Mouse (Mus musculus) cerebellum, adult 11 months (tissue): Measurements from ENCODE around the gene Selenos.

ENCODE experiments used
- DNase-seq: peaks from one replicate; pipeline ENCODE4 v3.0.0; 2022

The Selenos gene

GRCm38 (mm10) chr7:66120702-66121396, 41.4 kb downstream of the Selenos start:
- DNase-seq: no peak

GRCm38 (mm10) chr7:66124551-66124968, 45.1 kb downstream of the Selenos start:
- DNase-seq: no peak

GRCm38 (mm10) chr7:66125368-66125767, 45.9 kb downstream of the Selenos start:
- no peak for DNase-seq

- no peak for DNase-seq
Measured at GRCm38 (mm10) chr7:66127951-66128645, 48.6 kb downstream of the Selenos start.

GRCm38 (mm10) chr7:66128857-66129256, 49.4 kb downstream of the Selenos start:
- DNase-seq: no peak

- DNase-seq: no peak
Measured at GRCm38 (mm10) chr7:66130296-66130695, 50.8 kb downstream of the Selenos start.

- no peak for DNase-seq
Measured at GRCm38 (mm10) chr7:66131776-66132421, 52.5 kb downstream of the Selenos start.

GRCm38 (mm10) chr7:66134154-66134553, 54.7 kb downstream of the Selenos start:
- no peak for DNase-seq

GRCm38 (mm10) chr7:66135644-66136043, 56.2 kb downstream of the Selenos start:
- DNase-seq: no peak

GRCm38 (mm10) chr7:66136187-66136586, 56.7 kb downstream of the Selenos start:
- no peak for DNase-seq

GRCm38 (mm10) chr7:66137309-66137708, 57.9 kb downstream of the Selenos start:
- no peak for DNase-seq

GRCm38 (mm10) chr7:66138301-66138700, 58.9 kb downstream of the Selenos start:
- DNase-seq: no peak

GRCm38 (mm10) chr7:66138878-66139277, 59.4 kb downstream of the Selenos start:
- no peak for DNase-seq
